8 mouse cellular contexts compared by ENCODE assay signal in genomic region chr5:137031076-137032032, GRCm38 (mm10). TPM values are rescaled to one million over a fixed set of nuclear protein-coding genes. Genes with fewer than 3 reads are reported as not detected.
DNase-seq lines count a peak whose midpoint lies in the region; ATAC-seq lines count a peak whose summit lies in the region.

No protein-coding gene starts in this region.

- ATAC-seq in erythroblast, adult 5-6 weeks (replicated peaks; ENCODE audit: low FRiP score, poor library complexity, severe bottlenecking): no peak
- no peak for ATAC-seq in forebrain, embryonic 14.5 days
- ATAC-seq in midbrain, embryonic 11.5 days (ENCODE audit: low FRiP score): no peak
- ATAC-seq in granulocyte monocyte progenitor cell, adult 5-6 weeks (replicated peaks; ENCODE audit: poor library complexity, severe bottlenecking): no peak

- H3K4me2 ChIP-seq in forebrain, embryonic 14.5 days (ENCODE audit: low read length): peak overlapping the region; percentile 97
- H3K4me2 ChIP-seq in midbrain, embryonic 11.5 days: peak overlapping the region; percentile 97

- WGBS in forebrain, embryonic 14.5 days: under 1% methylated on average over 78 of the region's 78 CpGs
- under 1% methylated on average over 78 of the region's 78 CpGs for WGBS in midbrain, embryonic 11.5 days

- peak overlapping the region; percentile 64 for H3K4me3 ChIP-seq in erythroblast, embryonic 14.5 days (replicated peaks)
- peak overlapping the region; percentile 46 for H3K4me3 ChIP-seq in forebrain, embryonic 14.5 days (ENCODE audit: low read depth, low read length)
- peak overlapping the region; percentile 43 for H3K4me3 ChIP-seq in midbrain, embryonic 11.5 days (ENCODE audit: low read depth, low read length)

- peaks cover 76% of the 10 kb centered on the region for H3K27me3 ChIP-seq in erythroblast, embryonic 14.5 days (ENCODE audit: control insufficient read depth)
- peaks cover 39% of the 10 kb centered on the region for H3K27me3 ChIP-seq in forebrain, embryonic 14.5 days (replicated peaks; ENCODE audit: control insufficient read depth, insufficient read depth, low read length)
- H3K27me3 ChIP-seq in midbrain, embryonic 11.5 days (ENCODE audit: control insufficient read depth, insufficient read depth, low read length): peaks cover 54% of the 10 kb centered on the region

- peak overlapping the region; percentile 57 for H3K9ac ChIP-seq in forebrain, embryonic 14.5 days (ENCODE audit: low read length)
- H3K9ac ChIP-seq in midbrain, embryonic 11.5 days (ENCODE audit: low read length): peak overlapping the region; percentile 40; the same call in 1 of the 2 replicates

- H3K27ac ChIP-seq in forebrain, embryonic 14.5 days (ENCODE audit: low read depth, low read length): no peak overlapping the region
- H3K27ac ChIP-seq in midbrain, embryonic 11.5 days (ENCODE audit: low read depth, low read length): no peak overlapping the region

- DNase-seq in thymus, postnatal 4 days: peak; percentile 25
- no peak for DNase-seq in thymus, postnatal 0 days (ENCODE audit: low spot score)
- DNase-seq in forebrain, embryonic 14.5 days (ENCODE audit: low spot score): no peak
- peak; percentile 73 for DNase-seq in kidney, postnatal 10 days
- DNase-seq in midbrain, embryonic 11.5 days (ENCODE audit: low spot score, missing footprints): peak; percentile 89

- H3K36me3 ChIP-seq in erythroblast, embryonic 14.5 days (ENCODE audit: control insufficient read depth): peaks cover 13% of the 10 kb centered on the region
- peaks cover 17% of the 10 kb centered on the region for H3K36me3 ChIP-seq in forebrain, embryonic 14.5 days (ENCODE audit: control insufficient read depth, insufficient read depth, low read length)
- H3K36me3 ChIP-seq in midbrain, embryonic 11.5 days (ENCODE audit: control insufficient read depth, insufficient read depth, low read length): no peaks in the 10 kb centered on the region; the same call in 1 of the 2 replicates

- peaks cover 48% of the 10 kb centered on the region for H3K4me1 ChIP-seq in erythroblast, embryonic 14.5 days (ENCODE audit: control insufficient read depth)
- peaks cover 15% of the 10 kb centered on the region for H3K4me1 ChIP-seq in forebrain, embryonic 14.5 days (ENCODE audit: control insufficient read depth, insufficient read depth, low read length)
- peaks cover 26% of the 10 kb centered on the region for H3K4me1 ChIP-seq in midbrain, embryonic 11.5 days (ENCODE audit: control insufficient read depth, insufficient read depth, low read length)

- peaks cover 24% of the 10 kb centered on the region for H3K9me3 ChIP-seq in erythroblast, embryonic 14.5 days (ENCODE audit: control insufficient read depth, low read length)
- no peaks in the 10 kb centered on the region for H3K9me3 ChIP-seq in forebrain, embryonic 14.5 days (replicated peaks; ENCODE audit: control insufficient read depth, low read length)
- H3K9me3 ChIP-seq in midbrain, embryonic 11.5 days (ENCODE audit: control insufficient read depth, low read length): no peaks in the 10 kb centered on the region

RNA-seq across cellular contexts. Expression of gene Vgf, which starts 5.2 kb away (rescaled TPM):
- polyA plus RNA-seq in erythroblast, embryonic 14.5 days (2012): 0.10 and 0.17 TPM in 2 replicates
- not detected in 2 replicates for total RNA-seq in erythroblast, adult 5-6 weeks (2015; ENCODE audit: low replicate concordance)
- total RNA-seq in erythroblast, adult 5-6 weeks (2017; ENCODE audit: low replicate concordance): not detected in 2 replicates
- 0.18 and 0.24 TPM in 2 replicates for polyA plus RNA-seq in thymus, postnatal 0 days (2015; fragmentation: Nextera tagmentation; extraction: Ambion mirVana)
- polyA plus RNA-seq in forebrain, embryonic 14.5 days (2014; fragmentation: Nextera tagmentation; extraction: Ambion mirVana): 2.7 and 3.8 TPM in 2 replicates
- 0.40 and 0.59 TPM in 2 replicates for polyA plus RNA-seq in midbrain, embryonic 11.5 days (2014; fragmentation: Nextera tagmentation; extraction: Ambion mirVana)
- not detected in 2 replicates for total RNA-seq in granulocyte monocyte progenitor cell, adult 5-6 weeks (2014; fragmentation: Nextera tagmentation)
- total RNA-seq in granulocyte monocyte progenitor cell, adult 5-6 weeks (2017): not detected in 2 replicates

RNA-seq across cellular contexts. Expression of gene Ap1s1, which starts 14.6 kb away (rescaled TPM):
- polyA plus RNA-seq in erythroblast, embryonic 14.5 days (2012): 11.7 and 12.6 TPM in 2 replicates
- 2.3 and 3.5 TPM in 2 replicates for total RNA-seq in erythroblast, adult 5-6 weeks (2015; ENCODE audit: low replicate concordance)
- total RNA-seq in erythroblast, adult 5-6 weeks (2017; ENCODE audit: low replicate concordance): 5.2 and 10.3 TPM in 2 replicates
- 135 and 145 TPM in 2 replicates for polyA plus RNA-seq in thymus, postnatal 0 days (2015; fragmentation: Nextera tagmentation; extraction: Ambion mirVana)
- 242 and 250 TPM in 2 replicates for polyA plus RNA-seq in forebrain, embryonic 14.5 days (2014; fragmentation: Nextera tagmentation; extraction: Ambion mirVana)
- 176 and 192 TPM in 2 replicates for polyA plus RNA-seq in midbrain, embryonic 11.5 days (2014; fragmentation: Nextera tagmentation; extraction: Ambion mirVana)
- total RNA-seq in granulocyte monocyte progenitor cell, adult 5-6 weeks (2014; fragmentation: Nextera tagmentation): 84.9 and 95.5 TPM in 2 replicates
- 83.1 and 86.9 TPM in 2 replicates for total RNA-seq in granulocyte monocyte progenitor cell, adult 5-6 weeks (2017)

RNA-seq across cellular contexts. Expression of gene Serpine1, which starts 40.7 kb away (rescaled TPM):
- polyA plus RNA-seq in erythroblast, embryonic 14.5 days (2012): not detected in 2 replicates
- total RNA-seq in erythroblast, adult 5-6 weeks (2015; ENCODE audit: low replicate concordance): 0.21 TPM in 1 of 2 replicates, not detected in the other
- 0.84 TPM in 1 of 2 replicates, not detected in the other for total RNA-seq in erythroblast, adult 5-6 weeks (2017; ENCODE audit: low replicate concordance)
- polyA plus RNA-seq in thymus, postnatal 0 days (2015; fragmentation: Nextera tagmentation; extraction: Ambion mirVana): 0.05 and 0.12 TPM in 2 replicates
- 0.14 and 0.28 TPM in 2 replicates for polyA plus RNA-seq in forebrain, embryonic 14.5 days (2014; fragmentation: Nextera tagmentation; extraction: Ambion mirVana)
- polyA plus RNA-seq in midbrain, embryonic 11.5 days (2014; fragmentation: Nextera tagmentation; extraction: Ambion mirVana): not detected in 2 replicates
- total RNA-seq in granulocyte monocyte progenitor cell, adult 5-6 weeks (2014; fragmentation: Nextera tagmentation): not detected in 2 replicates
- not detected in 2 replicates for total RNA-seq in granulocyte monocyte progenitor cell, adult 5-6 weeks (2017)

RNA-seq across cellular contexts. Expression of gene Znhit1, which starts 43.5 kb away (rescaled TPM):
- 55.9 and 77.3 TPM in 2 replicates for polyA plus RNA-seq in erythroblast, embryonic 14.5 days (2012)
- 24.4 and 32.2 TPM in 2 replicates for total RNA-seq in erythroblast, adult 5-6 weeks (2015; ENCODE audit: low replicate concordance)
- total RNA-seq in erythroblast, adult 5-6 weeks (2017; ENCODE audit: low replicate concordance): 15.8 and 17.7 TPM in 2 replicates
- polyA plus RNA-seq in thymus, postnatal 0 days (2015; fragmentation: Nextera tagmentation; extraction: Ambion mirVana): 66.8 and 72.3 TPM in 2 replicates
- 125 and 136 TPM in 2 replicates for polyA plus RNA-seq in forebrain, embryonic 14.5 days (2014; fragmentation: Nextera tagmentation; extraction: Ambion mirVana)
- 91.1 and 92.1 TPM in 2 replicates for polyA plus RNA-seq in midbrain, embryonic 11.5 days (2014; fragmentation: Nextera tagmentation; extraction: Ambion mirVana)
- 99.5 and 121 TPM in 2 replicates for total RNA-seq in granulocyte monocyte progenitor cell, adult 5-6 weeks (2014; fragmentation: Nextera tagmentation)
- 49.7 and 80.0 TPM in 2 replicates for total RNA-seq in granulocyte monocyte progenitor cell, adult 5-6 weeks (2017)

RNA-seq across cellular contexts. Expression of gene Plod3, which starts 44.5 kb away (rescaled TPM):
- polyA plus RNA-seq in erythroblast, embryonic 14.5 days (2012): 1.8 and 3.6 TPM in 2 replicates
- total RNA-seq in erythroblast, adult 5-6 weeks (2015; ENCODE audit: low replicate concordance): 19.2 and 23.0 TPM in 2 replicates
- total RNA-seq in erythroblast, adult 5-6 weeks (2017; ENCODE audit: low replicate concordance): 20.6 and 36.1 TPM in 2 replicates
- 9.4 and 9.9 TPM in 2 replicates for polyA plus RNA-seq in thymus, postnatal 0 days (2015; fragmentation: Nextera tagmentation; extraction: Ambion mirVana)
- 21.7 and 22.2 TPM in 2 replicates for polyA plus RNA-seq in forebrain, embryonic 14.5 days (2014; fragmentation: Nextera tagmentation; extraction: Ambion mirVana)
- polyA plus RNA-seq in midbrain, embryonic 11.5 days (2014; fragmentation: Nextera tagmentation; extraction: Ambion mirVana): 21.4 and 23.1 TPM in 2 replicates
- 122 and 139 TPM in 2 replicates for total RNA-seq in granulocyte monocyte progenitor cell, adult 5-6 weeks (2014; fragmentation: Nextera tagmentation)
- 158 and 177 TPM in 2 replicates for total RNA-seq in granulocyte monocyte progenitor cell, adult 5-6 weeks (2017)

Comparison
In these comparisons a context has a peak if more than half of its experiments do, and no peak if none do; other contexts are left out.
1. DNase-seq: peak in thymus, postnatal 4 days (single experiment), kidney, postnatal 10 days (single experiment) and midbrain, embryonic 11.5 days (single experiment); none in thymus, postnatal 0 days (single experiment) and forebrain, embryonic 14.5 days (single experiment).
2. RNA of gene Ap1s1, which starts 14.6 kb away (polyA plus RNA-seq): 242 to 250 TPM in forebrain, embryonic 14.5 days, 176 to 192 TPM in midbrain, embryonic 11.5 days and 135 to 145 TPM in thymus, postnatal 0 days; 11.7 to 12.6 TPM in erythroblast, embryonic 14.5 days; every median in the first group is over 10 times any median in the second.
3. Peak in every context shown above with its lines, with median percentiles within 50 percentile points of each other: H3K4me3 ChIP-seq.